ENCODE assay signal across 9 mouse cellular contexts in the genomic region with DNA sequence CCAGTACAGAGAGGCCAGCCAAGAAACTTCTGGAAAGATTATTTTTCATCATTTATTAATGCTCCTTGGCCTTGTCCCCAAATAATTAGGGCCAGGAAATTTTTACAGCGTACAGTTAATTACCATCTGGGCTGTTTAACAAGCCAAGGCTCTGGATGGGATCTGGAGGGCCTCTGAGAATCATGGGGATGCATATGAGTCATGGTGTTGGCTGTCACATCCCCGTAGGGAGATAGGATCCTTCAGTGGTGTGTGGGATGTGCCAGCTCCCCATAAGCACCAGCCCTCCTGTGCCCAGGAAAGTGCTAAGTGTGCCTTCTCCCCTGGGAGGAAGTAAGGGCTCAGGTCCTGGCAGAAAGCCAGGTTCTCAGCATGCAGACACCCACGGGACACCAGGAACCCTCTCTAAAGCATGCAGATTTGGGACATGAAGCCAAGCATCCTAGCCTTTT.
DNase-seq lines count a peak whose midpoint lies in the region; ATAC-seq lines count a peak whose summit lies in the region.
"Had no signal": no experiment of that assay in that cellular context is flagged by ENCODE, and none has a peak within 500 bp of the region (broad histone marks: within the 10 kb centered on the region; RNA-seq: fewer than 3 reads in every experiment).

No protein-coding gene starts in this region.

- 62% methylated on average over 3 of the region's 3 CpGs for WGBS in embryonic facial prominence, embryonic 14.5 days
- 79% methylated on average over 3 of the region's 3 CpGs for WGBS in embryonic facial prominence, embryonic 10.5 days

- H3K36me3 ChIP-seq in embryonic facial prominence, embryonic 14.5 days (ENCODE audit: control insufficient read depth, insufficient read depth, low read length), result no peaks in the 10 kb centered on the region
- no peaks in the 10 kb centered on the region for H3K36me3 ChIP-seq in embryonic facial prominence, embryonic 10.5 days (replicated peaks)
- H3K36me3 ChIP-seq: heart, embryonic 13.5 days had no signal

- no peak overlapping the region for H3K4me2 ChIP-seq in embryonic facial prominence, embryonic 14.5 days (ENCODE audit: low read depth, low read length)
- H3K4me2 ChIP-seq: heart, embryonic 13.5 days had no signal

- H3K4me3 ChIP-seq in embryonic facial prominence, embryonic 14.5 days (ENCODE audit: low read depth, low read length), result no peak overlapping the region
- H3K4me3 ChIP-seq in embryonic facial prominence, embryonic 10.5 days, result no peak overlapping the region
- H3K4me3 ChIP-seq: heart, embryonic 13.5 days had no signal

- H3K9me3 ChIP-seq in embryonic facial prominence, embryonic 14.5 days (ENCODE audit: control insufficient read depth, low read length), result no peaks in the 10 kb centered on the region
- H3K9me3 ChIP-seq in embryonic facial prominence, embryonic 10.5 days, result no peaks in the 10 kb centered on the region
- H3K9me3 ChIP-seq: heart, embryonic 13.5 days had no signal

- no peaks in the 10 kb centered on the region for H3K4me1 ChIP-seq in embryonic facial prominence, embryonic 14.5 days (ENCODE audit: control insufficient read depth, insufficient read depth, low read length)
- no peaks in the 10 kb centered on the region for H3K4me1 ChIP-seq in embryonic facial prominence, embryonic 10.5 days
- H3K4me1 ChIP-seq: heart, embryonic 13.5 days had no signal

- no peak overlapping the region for H3K27ac ChIP-seq in embryonic facial prominence, embryonic 14.5 days (replicated peaks; ENCODE audit: low read depth, low read length)
- H3K27ac ChIP-seq in embryonic facial prominence, embryonic 10.5 days (replicated peaks), result no peak overlapping the region
- H3K27ac ChIP-seq: heart, embryonic 13.5 days had no signal

- no peak overlapping the region for H3K9ac ChIP-seq in embryonic facial prominence, embryonic 14.5 days (ENCODE audit: low read depth, low read length)
- H3K9ac ChIP-seq: heart, embryonic 13.5 days had no signal

- H3K27me3 ChIP-seq in embryonic facial prominence, embryonic 14.5 days (replicated peaks; ENCODE audit: control insufficient read depth, insufficient read depth, low read length), result no peaks in the 10 kb centered on the region
- no peaks in the 10 kb centered on the region for H3K27me3 ChIP-seq in embryonic facial prominence, embryonic 10.5 days (replicated peaks; ENCODE audit: low read depth, poor library complexity, severe bottlenecking)
- H3K27me3 ChIP-seq: heart, embryonic 13.5 days had no signal

- peak; percentile 79; the same call in 1 of the 2 replicates for ATAC-seq in embryonic facial prominence, embryonic 14.5 days (ENCODE audit: low read depth)
- no peak for ATAC-seq in erythroblast, adult 5-6 weeks (replicated peaks; ENCODE audit: low FRiP score, poor library complexity, severe bottlenecking)
- ATAC-seq in granulocyte monocyte progenitor cell, adult 5-6 weeks (replicated peaks; ENCODE audit: poor library complexity, severe bottlenecking), result no peak

- peak; percentile 23 for DNase-seq in embryonic facial prominence, embryonic 14.5 days (ENCODE audit: low spot score)
- no peak for DNase-seq in embryonic facial prominence, embryonic 10.5 days (ENCODE audit: low spot score)
- peak; percentile 36 for DNase-seq in urinary bladder, postnatal 14 days (ENCODE audit: low spot score)
- DNase-seq in urinary bladder, adult 2 months (ENCODE audit: low spot score), result no peak
- peak; percentile 22 to 39 for DNase-seq in kidney, postnatal 4 days
- no peak for DNase-seq in adipocyte (ENCODE audit: low spot score)

Comparison
In these comparisons a context has a peak if more than half of its experiments do, and no peak if none do; other contexts are left out.
1. DNase-seq: peak in embryonic facial prominence, embryonic 14.5 days (single experiment), urinary bladder, postnatal 14 days (single experiment) and kidney, postnatal 4 days (2 of 2); none in embryonic facial prominence, embryonic 10.5 days (single experiment), urinary bladder, adult 2 months (single experiment) and adipocyte (single experiment).